Mouse (Mus musculus) heart, adult 18-20 months (tissue): ENCODE data around the gene 0610040J01Rik. TPM values are rescaled to one million over a fixed set of nuclear protein-coding genes. Genes with fewer than 3 reads are reported as not detected.
A peak's percentile ranks its signal among the peaks of the same experiment; 100 is the strongest.

Experiments used
- DNase-seq, 2 experiments: peaks; one replicate each; pipeline ENCODE4 v3.0.0; 2021 to 2022; ENCODE audit warnings: mixed read lengths in 1 of 2
- total RNA-seq, 2 experiments: library from RNA; stranded (reverse); gene quantifications; 2 replicates each; pipeline ENCODE4 v1.2.3; 2021

0610040J01Rik gene
- total RNA-seq, 2 experiments from 2014 or later, result 3.7 to 4.4 TPM

GRCm38 (mm10) chr5:63903329-63903728 is 91.2 kb downstream of the 0610040J01Rik start:
- no peak for DNase-seq

GRCm38 (mm10) chr5:63906149-63907093 is 94.3 kb downstream of the 0610040J01Rik start:
- DNase-seq, result peak; percentile 76 to 92

- no peak for DNase-seq
Observed at GRCm38 (mm10) chr5:63907513-63907912, 95.3 kb downstream of the 0610040J01Rik start.

- DNase-seq, result no peak
Observed at GRCm38 (mm10) chr5:63910171-63910960, 98.2 kb downstream of the 0610040J01Rik start.

GRCm38 (mm10) chr5:63914896-63915295 is 102.7 kb downstream of the 0610040J01Rik start:
- no peak for DNase-seq

- DNase-seq, result no peak
Observed at GRCm38 (mm10) chr5:63916457-63917139, 104.4 kb downstream of the 0610040J01Rik start.

- peak in 1 of 2 experiments; percentile 13 for DNase-seq
Observed at GRCm38 (mm10) chr5:63918201-63918600, 106.0 kb downstream of the 0610040J01Rik start.

- peak in 1 of 2 experiments; percentile 31 for DNase-seq
Observed at GRCm38 (mm10) chr5:63923305-63924025, 111.3 kb downstream of the 0610040J01Rik start.

GRCm38 (mm10) chr5:63925035-63925628 is 113.0 kb downstream of the 0610040J01Rik start:
- no peak for DNase-seq

GRCm38 (mm10) chr5:63930824-63931358 is 118.7 kb downstream of the 0610040J01Rik start:
- DNase-seq, result no peak

- no peak for DNase-seq
Observed at GRCm38 (mm10) chr5:63932829-63933228, 120.7 kb downstream of the 0610040J01Rik start.

- DNase-seq, result no peak
Observed at GRCm38 (mm10) chr5:63935581-63935980, 123.4 kb downstream of the 0610040J01Rik start.

- DNase-seq, result no peak
Observed at GRCm38 (mm10) chr5:63936740-63937139, 124.6 kb downstream of the 0610040J01Rik start.

- peak; percentile 35 to 75 for DNase-seq
Observed at GRCm38 (mm10) chr5:63938575-63938974, 126.4 kb downstream of the 0610040J01Rik start.

GRCm38 (mm10) chr5:63941891-63942290 is 129.7 kb downstream of the 0610040J01Rik start:
- DNase-seq, result no peak

GRCm38 (mm10) chr5:63943291-63943690 is 131.1 kb downstream of the 0610040J01Rik start:
- DNase-seq, result no peak

GRCm38 (mm10) chr5:63947526-63947925 is 135.4 kb downstream of the 0610040J01Rik start:
- no peak for DNase-seq

GRCm38 (mm10) chr5:63949195-63949594 is 137.0 kb downstream of the 0610040J01Rik start:
- DNase-seq, result no peak
